In genomic region chr8:91467881-91468534, GRCm38 (mm10) we compare ENCODE assay signal across 12 mouse cellular contexts.
"Had no signal": no experiment of that assay in that cellular context is flagged by ENCODE, and none has a peak within 500 bp of the region (broad histone marks: within the 10 kb centered on the region; RNA-seq: fewer than 3 reads in every experiment).

No protein-coding gene starts in this region.

- ATAC-seq: hindbrain, postnatal 0 days; midbrain, embryonic 15.5 days had no signal

- DNase-seq: thymus, adult 2 months; thymus, postnatal 25 days had no signal

- H3K4me2 ChIP-seq: liver, embryonic 11.5 days; liver, embryonic 15.5 days; midbrain, embryonic 11.5 days; midbrain, embryonic 15.5 days; neural tube, embryonic 12.5 days had no signal

- H3K27me3 ChIP-seq: liver, embryonic 15.5 days; megakaryocyte, embryonic 14.5 days; midbrain, embryonic 15.5 days; neural tube, embryonic 12.5 days had no signal

- H3K36me3 ChIP-seq: liver, embryonic 15.5 days; midbrain, embryonic 15.5 days; neural tube, embryonic 12.5 days had no signal

- H3K4me3 ChIP-seq: limb, embryonic 10.5 days; liver, embryonic 15.5 days; megakaryocyte, embryonic 14.5 days; midbrain, embryonic 15.5 days; neural tube, embryonic 12.5 days had no signal

- H3K9ac ChIP-seq: liver, embryonic 15.5 days; midbrain, embryonic 15.5 days; neural tube, embryonic 12.5 days had no signal

- H3K9me3 ChIP-seq: limb, embryonic 10.5 days; liver, embryonic 15.5 days; midbrain, embryonic 15.5 days; neural tube, embryonic 12.5 days had no signal

- H3K27ac ChIP-seq: hindbrain, postnatal 0 days; limb, embryonic 10.5 days; liver, embryonic 15.5 days; macrophage; midbrain, embryonic 15.5 days; neural tube, embryonic 12.5 days; stomach, postnatal 0 days had no signal

- H3K4me1 ChIP-seq: limb, embryonic 10.5 days; liver, embryonic 15.5 days; midbrain, embryonic 15.5 days; neural tube, embryonic 12.5 days had no signal
